Mouse (Mus musculus) lung, embryonic 16.5 days (tissue): ENCODE data around the gene Mettl24. TPM values are rescaled to one million over a fixed set of nuclear protein-coding genes. Genes with fewer than 3 reads are reported as not detected.

Experiments used
- ATAC-seq: fragments of 200-750 bp; cut with Nextera tagmentation; 2 replicates; pipeline ENCODE4 v1.8.0; 2017; ENCODE audit warnings: low read depth, mild to moderate bottlenecking, moderate library complexity
- H3K27ac ChIP-seq: fragments of 300-500 bp; sonication (generic); 2 replicates; pipeline ENCODE4 v1.5.1; 2014; ENCODE audit warnings: mild to moderate bottlenecking, control low read depth, low read length
- H3K27me3 ChIP-seq: fragments of 300-500 bp; sonication (generic); 2 replicates; pipeline ENCODE4 v1.6.1; 2014; ENCODE audit warnings: low read depth, low read length, mixed read lengths; ENCODE audit not compliant: control insufficient read depth, insufficient read depth
- H3K36me3 ChIP-seq: fragments of 300-500 bp; sonication (generic); 2 replicates; pipeline ENCODE4 v1.6.1; 2014; ENCODE audit warnings: low read length; ENCODE audit not compliant: control insufficient read depth, insufficient read depth
- H3K4me1 ChIP-seq: fragments of 300-500 bp; sonication (generic); replicated peaks from 2 replicates; pipeline ENCODE4 v1.6.1; 2014; ENCODE audit warnings: low read length, mixed read lengths; ENCODE audit not compliant: control insufficient read depth, insufficient read depth
- H3K4me2 ChIP-seq: fragments of 300-500 bp; sonication (generic); 2 replicates; pipeline ENCODE4 v1.6.1; 2014; ENCODE audit warnings: low read depth, low read length, control low read depth
- H3K4me3 ChIP-seq: fragments of 300-500 bp; sonication (generic); 2 replicates; pipeline ENCODE4 v1.5.1; 2014; ENCODE audit warnings: mild to moderate bottlenecking, low read length, control low read depth
- H3K9ac ChIP-seq: fragments of 300-500 bp; sonication (generic); 2 replicates; pipeline ENCODE4 v1.6.1; 2014; ENCODE audit warnings: low read length, control low read depth
- H3K9me3 ChIP-seq: fragments of 300-500 bp; sonication (generic); 2 replicates; pipeline ENCODE4 v1.6.1; 2016; ENCODE audit warnings: low read length; ENCODE audit not compliant: control insufficient read depth
- WGBS: fragments of 180-500 bp; shearing (Covaris S2); extraction: QIAGEN DNeasy Blood & Tissue Kit; methylation state at CpG from one replicate; pipeline ENCODE4 v1.1.7; 2014; 5-methylcytosine and 5-hydroxymethylcytosine counted together
- polyA plus RNA-seq: library from polyadenylated mRNA; unstranded; fragments of >200 nt; fragmentation: Nextera tagmentation; extraction: Ambion mirVana; gene quantifications from 2 replicates; pipeline ENCODE4 v1.2.1, GENCODE M21; 2015

Gene Mettl24
- polyA plus RNA-seq = 3.2 and 3.7 TPM in 2 replicates

DNA sequence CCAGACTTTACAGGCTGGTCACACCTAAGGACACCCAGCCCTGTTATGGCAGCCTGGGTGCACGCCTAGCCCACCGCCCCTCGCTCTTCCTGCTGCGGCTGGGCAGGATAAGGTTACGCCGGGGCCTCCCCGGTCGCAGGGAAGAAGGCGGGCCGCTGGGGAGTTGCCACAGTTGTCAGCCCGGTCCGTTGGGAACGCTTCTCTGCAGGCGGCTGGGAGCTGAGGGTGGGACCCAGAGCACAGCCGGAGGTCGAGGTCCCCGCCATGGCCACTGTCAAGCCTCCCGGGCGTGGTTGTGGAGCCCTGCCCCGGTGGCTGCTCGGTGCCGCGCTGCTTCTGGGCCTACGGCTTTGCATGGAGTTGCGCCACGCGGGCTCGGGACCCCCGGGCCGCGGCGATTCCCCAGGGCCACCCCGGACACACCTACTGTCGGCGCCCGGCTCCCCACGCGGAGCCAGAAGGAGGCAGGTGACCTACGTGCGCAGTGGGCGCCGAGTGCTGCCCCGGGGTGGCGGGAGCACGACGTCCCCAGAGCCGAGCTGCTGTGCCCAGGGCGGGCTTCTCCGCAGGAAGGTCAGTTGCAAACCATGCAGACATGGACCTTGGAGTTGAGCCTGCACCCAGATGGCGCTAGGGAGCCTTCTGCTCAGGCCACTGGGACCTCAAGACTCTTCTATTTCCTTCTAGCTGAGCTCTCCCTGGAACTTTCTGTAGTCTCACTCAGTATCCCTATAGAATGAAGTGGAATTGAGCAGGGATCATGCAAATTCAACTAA lies at the start of gene Mettl24:
Mettl24 (plus strand) TSS at position 191 of the 776 bp plus-strand sequence.
- peak within 1 kb of the TSS; percentile 90 for H3K9ac ChIP-seq
- peak within 1 kb of the TSS; percentile 72 for H3K4me3 ChIP-seq
- H3K27me3 ChIP-seq = no peaks in the 10 kb centered on the region
- H3K27ac ChIP-seq = peak within 1 kb of the TSS; percentile 76
- no peaks in the 10 kb centered on the region for H3K36me3 ChIP-seq
- peak; percentile 96 for ATAC-seq
- peaks cover 3% of the 10 kb centered on the region; the same call in 1 of the 2 replicates for H3K4me1 ChIP-seq
- WGBS = under 1% methylated on average over 50 of the region's 50 CpGs
- H3K4me2 ChIP-seq = peak within 1 kb of the TSS; percentile 97
- no peaks in the 10 kb centered on the region for H3K9me3 ChIP-seq

DNA sequence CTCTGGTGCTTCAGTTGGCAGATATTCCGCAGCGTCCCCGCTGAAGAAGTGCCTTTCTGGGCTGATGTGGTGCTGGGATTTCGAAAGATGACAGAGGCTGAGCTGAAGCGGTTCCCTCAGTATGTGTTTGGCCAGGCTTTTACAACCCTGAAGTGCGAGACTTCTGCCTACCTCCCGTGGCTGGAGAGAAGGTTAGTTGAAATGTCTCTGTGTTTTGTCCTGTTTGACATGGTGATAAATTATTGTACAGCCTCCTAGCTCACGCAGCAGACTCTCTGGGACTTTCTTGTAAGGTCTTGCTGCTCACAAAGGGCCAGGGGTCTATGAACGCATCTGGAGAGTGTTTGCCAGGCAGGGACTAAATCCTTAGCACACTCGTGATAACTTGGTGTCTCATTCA lies 45.8 kb upstream of the Mettl24 start:
- Histone ChIP-seq H3K27me3 (no peaks in the 10 kb centered on the region), H3K9me3 (no peaks in the 10 kb centered on the region), H3K36me3 (no peaks in the 10 kb centered on the region), H3K4me1 (peaks cover 3% of the 10 kb centered on the region), H3K4me3 (no peak overlapping the region), H3K4me2 (no peak overlapping the region), H3K9ac (no peak overlapping the region), H3K27ac (no peak overlapping the region)
- 40% methylated on average over 10 of the region's 10 CpGs for WGBS
- ATAC-seq = no peak

DNA sequence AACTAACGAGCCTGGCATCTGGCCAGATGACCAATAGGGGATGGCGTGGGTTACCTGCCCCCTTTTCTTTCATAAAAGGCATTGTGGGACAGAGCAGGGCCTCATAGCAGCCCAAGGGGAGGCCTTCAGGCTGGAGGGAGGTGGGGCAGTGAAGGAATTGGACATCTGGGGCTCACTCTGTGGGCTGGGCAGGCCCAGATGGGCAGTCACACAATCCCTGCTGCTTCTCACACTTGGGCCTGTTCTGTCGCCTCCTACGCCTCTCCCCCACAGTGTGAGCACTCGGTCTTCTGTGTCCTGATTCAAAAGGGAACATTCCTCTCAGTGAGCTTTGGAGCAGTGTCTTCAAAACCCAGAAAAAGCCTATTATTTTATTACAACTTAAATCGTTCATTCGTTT lies 44.8 kb upstream of the Mettl24 start:
- Histone ChIP-seq H3K4me3 (no peak overlapping the region), H3K36me3 (no peaks in the 10 kb centered on the region), H3K9ac (peak overlapping the region; percentile 16; the same call in 1 of the 2 replicates), H3K9me3 (no peaks in the 10 kb centered on the region), H3K27me3 (no peaks in the 10 kb centered on the region), H3K27ac (no peak overlapping the region), H3K4me2 (no peak overlapping the region), H3K4me1 (peaks cover 3% of the 10 kb centered on the region)
- WGBS = 64% methylated on average over 7 of the region's 7 CpGs
- ATAC-seq = no peak

DNA sequence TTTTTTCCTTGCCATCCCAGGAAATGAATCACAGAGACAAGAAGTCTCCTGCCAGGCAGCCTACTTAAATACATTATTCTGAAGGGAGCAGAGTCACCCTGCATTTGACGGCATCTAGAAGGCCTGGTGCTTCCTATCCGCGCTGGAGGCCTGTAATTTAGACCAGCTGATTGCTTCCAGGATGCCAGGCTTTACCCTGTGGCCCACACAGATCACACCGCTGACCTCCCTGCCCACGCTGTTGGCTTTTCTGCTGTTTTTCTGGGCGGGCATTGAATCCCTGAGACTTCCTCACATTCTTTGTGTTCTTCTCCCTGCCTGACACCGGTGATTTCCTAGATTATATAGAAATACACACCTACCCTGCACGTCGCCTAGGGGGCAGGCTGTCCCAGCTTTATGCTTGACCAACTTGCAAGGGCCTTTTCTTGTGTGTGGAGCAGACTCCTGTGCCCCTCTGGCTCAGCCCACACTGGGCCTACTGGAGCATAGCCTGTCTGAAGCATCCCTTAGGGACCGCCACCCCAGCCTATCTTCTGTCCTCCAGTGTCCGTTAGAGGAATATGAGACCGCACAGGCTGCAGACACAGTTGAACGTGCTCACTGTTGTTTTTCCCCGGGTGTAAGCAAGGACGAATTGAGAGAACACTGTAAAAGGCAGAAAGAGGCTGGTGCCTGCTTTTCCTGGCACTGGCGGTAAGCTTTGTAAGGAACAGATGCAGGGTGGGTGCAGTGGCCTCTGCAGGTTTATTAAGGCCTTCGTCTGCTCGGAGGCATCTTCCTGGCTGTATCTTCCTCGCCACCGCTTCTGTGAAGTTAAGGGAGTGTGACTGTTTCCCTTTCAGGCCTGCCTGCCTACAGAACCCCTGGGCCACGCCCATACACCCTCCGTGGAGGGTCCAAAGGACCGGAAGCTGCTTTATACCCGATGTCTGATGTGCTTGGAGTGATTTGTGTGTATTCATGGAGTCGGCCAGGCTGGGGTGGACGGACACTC lies 44.0 kb upstream of the Mettl24 start:
- no peaks in the 10 kb centered on the region for H3K9me3 ChIP-seq
- H3K4me3 ChIP-seq = no peak overlapping the region
- 68% methylated on average over 26 of the region's 26 CpGs for WGBS
- peaks cover 5% of the 10 kb centered on the region for H3K4me1 ChIP-seq
- peak overlapping the region; percentile 11; the same call in 1 of the 2 replicates for H3K9ac ChIP-seq
- H3K27ac ChIP-seq = no peak overlapping the region
- no peak overlapping the region for H3K4me2 ChIP-seq
- H3K36me3 ChIP-seq = no peaks in the 10 kb centered on the region
- no peak for ATAC-seq
- no peaks in the 10 kb centered on the region for H3K27me3 ChIP-seq

DNA sequence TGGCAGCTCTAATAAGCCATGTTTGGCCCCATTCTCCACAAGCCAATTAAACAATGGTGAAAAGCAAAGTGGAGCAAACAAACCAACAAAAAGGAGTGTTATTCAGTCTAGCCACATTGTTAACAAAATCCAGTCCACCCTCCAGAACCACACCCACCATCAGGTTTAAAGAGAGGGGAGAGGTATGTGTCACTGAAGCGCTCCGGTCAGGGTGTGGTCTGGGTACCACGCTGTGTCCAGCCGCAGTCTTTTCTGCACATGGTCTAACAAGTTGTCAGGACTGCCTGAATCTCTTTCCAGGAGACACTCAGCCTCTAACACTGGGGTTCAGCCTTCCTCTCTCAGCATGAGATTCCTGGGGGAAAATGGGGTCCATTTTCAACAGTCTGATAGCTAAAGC lies 42.7 kb upstream of the Mettl24 start:
- Histone ChIP-seq H3K27me3 (no peaks in the 10 kb centered on the region), H3K9me3 (no peaks in the 10 kb centered on the region), H3K4me1 (peaks cover 7% of the 10 kb centered on the region), H3K27ac (no peak overlapping the region), H3K36me3 (no peaks in the 10 kb centered on the region), H3K4me2 (no peak overlapping the region), H3K4me3 (no peak overlapping the region), H3K9ac (no peak overlapping the region)
- WGBS = 92% methylated on average over 4 of the region's 4 CpGs
- no peak for ATAC-seq

DNA sequence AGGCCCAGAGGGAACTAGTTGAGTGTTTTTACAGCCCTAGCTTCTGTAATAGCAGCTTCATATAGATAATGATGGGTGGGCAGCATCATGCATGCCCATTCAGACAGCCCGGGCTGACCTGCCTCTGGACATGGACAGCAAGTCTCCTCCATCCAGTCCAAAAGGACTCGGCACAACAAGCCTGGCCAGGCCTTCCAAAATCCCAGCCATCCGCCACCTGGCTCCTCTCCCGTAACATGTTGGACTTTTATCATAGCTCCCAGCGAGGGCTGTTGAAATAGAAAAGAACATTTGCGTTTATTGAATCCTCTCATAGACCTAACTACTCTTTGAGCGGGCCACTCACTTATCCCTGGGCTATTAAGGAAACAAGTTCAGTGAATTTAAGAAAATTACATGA lies 41.2 kb upstream of the Mettl24 start:
- no peaks in the 10 kb centered on the region for H3K36me3 ChIP-seq
- H3K4me3 ChIP-seq = no peak overlapping the region
- H3K9me3 ChIP-seq = no peaks in the 10 kb centered on the region
- no peak overlapping the region for H3K4me2 ChIP-seq
- no peak overlapping the region for H3K9ac ChIP-seq
- no peaks in the 10 kb centered on the region for H3K27me3 ChIP-seq
- H3K27ac ChIP-seq = no peak overlapping the region
- no peak for ATAC-seq
- H3K4me1 ChIP-seq = peaks cover 7% of the 10 kb centered on the region
- WGBS = 85% methylated on average over 7 of the region's 7 CpGs

DNA sequence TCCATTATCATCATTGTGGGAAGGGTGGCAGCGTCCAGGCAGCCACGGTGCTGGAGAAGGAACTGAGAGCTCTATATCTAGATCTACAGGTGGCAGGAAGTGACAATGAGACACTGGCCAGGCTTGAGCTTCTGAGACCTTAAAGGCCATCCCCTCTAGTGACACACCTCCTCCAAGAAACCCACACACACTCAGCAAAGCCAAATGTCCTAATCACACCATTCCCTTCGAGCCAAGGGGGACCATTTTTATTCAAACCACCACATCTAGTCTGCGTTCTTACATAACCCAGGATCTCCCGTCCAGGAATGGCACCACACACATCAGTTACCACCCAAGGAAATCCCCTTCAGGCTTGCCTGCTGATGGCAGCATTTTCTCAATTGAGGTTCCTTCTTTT lies 40.0 kb upstream of the Mettl24 start:
- no peaks in the 10 kb centered on the region for H3K27me3 ChIP-seq
- H3K36me3 ChIP-seq = no peaks in the 10 kb centered on the region
- H3K27ac ChIP-seq = no peak overlapping the region
- H3K9me3 ChIP-seq = no peaks in the 10 kb centered on the region
- peaks cover 6% of the 10 kb centered on the region for H3K4me1 ChIP-seq
- no peak overlapping the region for H3K4me3 ChIP-seq
- no peak for ATAC-seq
- H3K9ac ChIP-seq = no peak overlapping the region
- H3K4me2 ChIP-seq = no peak overlapping the region
- WGBS = 64% methylated on average over 5 of the region's 5 CpGs

DNA sequence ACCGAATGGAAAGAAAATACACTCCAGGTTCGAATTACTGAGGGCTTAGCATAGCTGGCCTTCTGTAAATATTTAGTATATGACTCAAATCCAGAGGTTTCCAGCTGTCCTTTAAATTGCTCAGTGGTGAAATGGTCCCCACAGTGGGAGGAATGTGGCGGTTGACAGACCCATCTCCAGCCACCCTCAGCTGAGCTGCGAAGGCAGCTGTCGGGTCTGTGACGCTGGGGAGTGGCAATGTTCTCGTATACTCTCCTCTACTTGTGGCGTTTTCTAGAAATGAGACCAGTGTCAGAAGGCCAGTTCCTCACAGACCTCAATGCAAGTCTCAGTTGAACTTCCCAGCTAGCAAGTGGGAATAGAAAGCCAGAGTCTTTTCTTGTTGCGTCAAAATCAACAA lies 38.6 kb upstream of the Mettl24 start:
- H3K9ac ChIP-seq = no peak overlapping the region
- H3K4me1 ChIP-seq = 0 out of 2 replicates have a peak, but pooled peaks cover 4% of the 10 kb centered on the region
- H3K27me3 ChIP-seq = no peaks in the 10 kb centered on the region
- H3K4me2 ChIP-seq = peak overlapping the region; percentile 13; the same call in 1 of the 2 replicates
- H3K36me3 ChIP-seq = no peaks in the 10 kb centered on the region
- H3K4me3 ChIP-seq = no peak overlapping the region
- WGBS = 35% methylated on average over 9 of the region's 9 CpGs
- H3K9me3 ChIP-seq = no peaks in the 10 kb centered on the region
- no peak overlapping the region; the same call in 1 of the 2 replicates for H3K27ac ChIP-seq
- ATAC-seq = peak; percentile 82

DNA sequence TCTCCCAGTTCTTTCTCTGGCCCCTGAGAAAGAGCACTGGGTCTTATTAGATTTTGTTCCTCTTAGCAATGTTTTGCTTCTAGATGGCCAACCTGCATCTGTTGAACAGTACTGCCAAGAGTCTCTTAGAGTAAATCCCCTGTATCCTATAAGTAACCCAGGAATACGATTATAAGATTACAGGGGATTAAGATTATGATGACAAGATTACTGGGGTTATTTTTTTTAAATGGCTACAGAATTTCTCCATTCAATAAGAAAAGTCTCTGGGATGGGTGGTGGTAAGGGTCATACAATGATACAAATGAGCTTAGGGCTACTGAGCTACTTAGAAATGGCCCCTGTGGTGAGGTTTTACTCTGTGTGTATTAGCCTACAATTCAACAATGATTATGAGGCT lies 37.7 kb upstream of the Mettl24 start:
- no peak overlapping the region for H3K4me3 ChIP-seq
- no peak for ATAC-seq
- H3K9ac ChIP-seq = no peak overlapping the region
- no peaks in the 10 kb centered on the region for H3K27me3 ChIP-seq
- H3K4me1 ChIP-seq = 0 out of 2 replicates have a peak, but pooled peaks cover 4% of the 10 kb centered on the region
- no peak overlapping the region for H3K27ac ChIP-seq
- no peak overlapping the region for H3K4me2 ChIP-seq
- H3K9me3 ChIP-seq = no peaks in the 10 kb centered on the region
- 66% methylated on average over 1 of the region's 1 CpGs for WGBS
- H3K36me3 ChIP-seq = no peaks in the 10 kb centered on the region
